Mouse (Mus musculus): ENCODE results near the gene Rpl18. TPM values are rescaled to one million over a fixed set of nuclear protein-coding genes. Genes with fewer than 3 reads are reported as not detected.

Rpl18 gene
- polyA plus RNA-seq, 1 experiment from 2014 or later = 1,450 TPM

DNA sequence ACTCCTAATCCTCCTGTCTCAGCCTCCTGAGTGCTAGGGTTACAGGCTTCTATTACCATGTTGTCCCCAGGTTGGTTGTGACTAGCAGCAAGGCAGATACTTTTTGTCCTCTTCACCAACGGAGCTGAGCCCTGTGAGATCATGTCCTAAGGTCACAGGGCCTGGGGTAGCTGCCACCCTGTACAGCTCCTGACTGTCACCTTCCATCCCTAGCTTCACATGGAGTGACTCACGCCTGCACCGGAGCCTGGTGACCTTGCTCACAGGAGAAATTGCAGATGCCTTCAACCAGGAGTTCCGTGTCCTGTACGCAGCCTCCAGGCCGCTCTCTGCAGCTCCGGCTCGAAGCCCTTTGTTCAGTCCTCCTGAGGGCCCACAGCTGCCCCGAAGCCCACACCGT lies 11.2 kb downstream of the Rpl18 start:
- Histone ChIP-seq H3K36me3 (ENCODE audit: control insufficient read depth, insufficient read depth, low read length) (peaks cover 55% of the 10 kb centered on the region), H3K9ac (ENCODE audit: low read length) (no peak overlapping the region), H3K27ac (ENCODE audit: low read depth) (no peak overlapping the region)

GRCm38 (mm10) chr7:45727625-45728024 lies 12.4 kb downstream of the Rpl18 start:
- H3K27me3 ChIP-seq (replicated peaks; ENCODE audit: control insufficient read depth, insufficient read depth, low read length) = no peaks in the 10 kb centered on the region
- DNase-seq (ENCODE audit: low spot score) (no peak), ATAC-seq (replicated peaks; ENCODE audit: low FRiP score, low TSS enrichment, low read depth) (peak; percentile 21; the same call in 1 of the 2 replicates)
- peak overlapping the region; percentile 13; the same call in 1 of the 2 replicates for H3K4me2 ChIP-seq (ENCODE audit: low read length)
- WGBS = 47% methylated on average over 3 of the region's 3 CpGs
- no peak overlapping the region for H3K9ac ChIP-seq (ENCODE audit: low read length)
- H3K4me1 ChIP-seq (replicated peaks; ENCODE audit: control insufficient read depth, insufficient read depth, low read length) = peaks cover 12% of the 10 kb centered on the region
- H3K9me3 ChIP-seq (ENCODE audit: control insufficient read depth, low read length) = no peaks in the 10 kb centered on the region
- no peak overlapping the region for H3K4me3 ChIP-seq (ENCODE audit: low read depth, low read length)
- H3K27ac ChIP-seq (ENCODE audit: low read depth) = peak overlapping the region; percentile 64
- H3K36me3 ChIP-seq (ENCODE audit: control insufficient read depth, insufficient read depth, low read length) = peaks cover 43% of the 10 kb centered on the region

More for the DNA sequence above, 11.2 kb downstream of the Rpl18 start:
- ATAC-seq (replicated peaks; ENCODE audit: low FRiP score, low TSS enrichment, low read depth) (no peak), DNase-seq (ENCODE audit: low spot score) (no peak)
- Histone ChIP-seq H3K9me3 (ENCODE audit: control insufficient read depth, low read length) (no peaks in the 10 kb centered on the region), H3K4me3 (ENCODE audit: low read depth, low read length) (no peak overlapping the region), H3K4me2 (ENCODE audit: low read length) (no peak overlapping the region), H3K4me1 (replicated peaks; ENCODE audit: control insufficient read depth, insufficient read depth, low read length) (peaks cover 12% of the 10 kb centered on the region), H3K27me3 (replicated peaks; ENCODE audit: control insufficient read depth, insufficient read depth, low read length) (no peaks in the 10 kb centered on the region)
- WGBS = 94% methylated on average over 10 of the region's 10 CpGs

DNA sequence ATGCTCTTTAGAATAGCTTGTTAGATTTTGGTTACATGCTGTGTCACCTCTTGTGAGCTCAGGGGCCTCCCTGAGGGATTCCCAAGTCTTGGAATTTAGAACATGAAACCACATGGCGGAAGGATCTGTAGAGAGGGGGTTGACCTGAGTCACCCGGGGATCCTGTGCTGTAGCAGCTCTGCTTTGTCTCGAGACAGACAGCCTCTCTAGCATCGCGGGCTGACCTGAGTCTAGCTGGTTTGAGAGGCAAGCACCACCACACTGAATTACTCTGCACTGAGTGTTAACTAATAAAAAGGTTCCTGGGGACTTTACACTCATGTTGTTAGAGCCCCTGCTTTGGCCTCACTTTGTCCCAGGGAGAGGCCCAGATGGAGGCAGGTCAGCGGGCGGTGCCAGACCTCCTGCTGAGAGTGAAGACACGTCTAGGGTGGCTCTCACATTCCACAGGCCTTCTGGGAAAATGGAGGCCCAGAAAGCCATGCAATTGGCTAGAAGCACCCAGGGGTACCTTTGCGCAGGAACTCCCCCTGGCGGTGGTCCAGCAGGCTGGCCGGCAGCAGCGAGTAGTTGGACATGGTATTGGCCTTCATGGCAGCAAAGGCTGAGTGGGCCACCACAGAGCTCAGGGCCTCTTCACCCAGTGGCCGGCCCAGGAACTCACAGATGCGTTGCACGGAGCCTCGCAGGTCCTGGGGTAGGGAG lies 15.6 kb downstream of the Rpl18 start:
- WGBS = 16% methylated on average over 16 of the region's 16 CpGs

DNA sequence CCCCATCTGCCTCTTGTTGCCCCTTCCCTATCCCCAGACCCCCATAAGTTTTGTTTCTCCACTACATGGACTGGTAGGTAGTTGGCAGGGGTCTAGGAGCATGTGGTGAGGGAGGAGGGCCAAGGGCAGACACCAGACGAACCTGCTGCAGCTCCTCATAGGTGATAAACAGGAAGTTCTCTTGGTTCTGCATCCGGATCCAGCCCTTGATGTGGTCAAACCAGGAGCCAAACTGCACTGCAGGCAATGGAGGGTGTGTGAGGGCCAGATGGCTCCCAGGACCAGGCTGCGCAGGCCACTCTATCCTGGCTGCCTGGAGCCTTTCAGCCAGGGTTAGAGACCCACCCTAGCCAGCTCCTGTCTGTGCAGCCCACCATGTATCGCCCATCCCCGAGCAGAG lies 18.2 kb downstream of the Rpl18 start:
- H3K4me1 ChIP-seq (replicated peaks; ENCODE audit: control insufficient read depth, insufficient read depth, low read length) = peaks cover 12% of the 10 kb centered on the region
- no peak overlapping the region for H3K4me3 ChIP-seq (ENCODE audit: low read depth, low read length)
- ATAC-seq (replicated peaks; ENCODE audit: low FRiP score, low TSS enrichment, low read depth) (no peak), DNase-seq (ENCODE audit: low spot score) (no peak)
- WGBS = 72% methylated on average over 5 of the region's 5 CpGs
- peaks cover 5% of the 10 kb centered on the region for H3K36me3 ChIP-seq (ENCODE audit: control insufficient read depth, insufficient read depth, low read length)
- H3K27me3 ChIP-seq (replicated peaks; ENCODE audit: control insufficient read depth, insufficient read depth, low read length) = no peaks in the 10 kb centered on the region
- H3K9me3 ChIP-seq (ENCODE audit: control insufficient read depth, low read length) = no peaks in the 10 kb centered on the region
- no peak overlapping the region for H3K27ac ChIP-seq (ENCODE audit: low read depth)
- H3K9ac ChIP-seq (ENCODE audit: low read length) = no peak overlapping the region
- no peak overlapping the region for H3K4me2 ChIP-seq (ENCODE audit: low read length)

More for the DNA sequence above, 15.6 kb downstream of the Rpl18 start:
- no peak overlapping the region for H3K9ac ChIP-seq (ENCODE audit: low read length)
- 0 out of 2 replicates have a peak, but pooled peaks have one; percentile 12 for ATAC-seq (replicated peaks; ENCODE audit: low FRiP score, low TSS enrichment, low read depth)
- no peaks in the 10 kb centered on the region for H3K27me3 ChIP-seq (replicated peaks; ENCODE audit: control insufficient read depth, insufficient read depth, low read length)
- peaks cover 12% of the 10 kb centered on the region for H3K4me1 ChIP-seq (replicated peaks; ENCODE audit: control insufficient read depth, insufficient read depth, low read length)
- peak; percentile 87 for DNase-seq (ENCODE audit: low spot score)
- peak overlapping the region; percentile 59; the same call in 1 of the 2 replicates for H3K27ac ChIP-seq (ENCODE audit: low read depth)
- H3K4me2 ChIP-seq (ENCODE audit: low read length) = no peak overlapping the region
- peaks cover 10% of the 10 kb centered on the region for H3K36me3 ChIP-seq (ENCODE audit: control insufficient read depth, insufficient read depth, low read length)
- no peak overlapping the region for H3K4me3 ChIP-seq (ENCODE audit: low read depth, low read length)
- H3K9me3 ChIP-seq (ENCODE audit: control insufficient read depth, low read length) = no peaks in the 10 kb centered on the region

- Histone ChIP-seq H3K27me3 (replicated peaks; ENCODE audit: control insufficient read depth, insufficient read depth, low read length) (no peaks in the 10 kb centered on the region), H3K4me3 (ENCODE audit: low read depth, low read length) (no peak overlapping the region), H3K36me3 (ENCODE audit: control insufficient read depth, insufficient read depth, low read length) (no peaks in the 10 kb centered on the region), H3K4me1 (replicated peaks; ENCODE audit: control insufficient read depth, insufficient read depth, low read length) (0 out of 2 replicates have a peak, but pooled peaks cover 4% of the 10 kb centered on the region), H3K27ac (ENCODE audit: low read depth) (no peak overlapping the region), H3K9me3 (ENCODE audit: control insufficient read depth, low read length) (no peaks in the 10 kb centered on the region), H3K9ac (ENCODE audit: low read length) (no peak overlapping the region), H3K4me2 (ENCODE audit: low read length) (no peak overlapping the region)
- WGBS = 8% methylated on average over 9 of the region's 9 CpGs
- peak; percentile 93 for DNase-seq (ENCODE audit: low spot score)
- peak; percentile 74 for ATAC-seq (replicated peaks; ENCODE audit: low FRiP score, low TSS enrichment, low read depth)
These were observed 24.0 kb downstream of the Rpl18 start for GRCm38 (mm10) chr7:45739162-45739763.

DNA sequence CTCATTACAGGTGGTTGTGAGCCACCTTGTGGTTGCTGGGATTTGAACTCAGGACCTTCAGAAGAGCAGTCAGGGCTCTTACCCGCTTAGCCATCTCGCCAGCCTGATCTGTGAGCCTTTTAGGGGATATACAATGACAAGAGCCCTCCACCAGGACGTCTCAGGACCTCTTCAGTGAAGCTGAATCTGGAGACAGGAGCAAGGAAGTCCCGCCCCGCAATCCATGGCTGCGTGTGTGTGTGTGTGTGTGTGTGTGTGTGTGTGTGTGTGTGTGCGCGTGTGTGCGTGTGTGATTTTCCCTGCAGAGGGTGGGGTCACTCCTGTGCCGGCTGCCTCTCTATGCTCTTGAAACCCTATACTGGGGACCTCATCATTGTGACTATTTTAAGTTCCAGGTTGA lies 24.6 kb downstream of the Rpl18 start:
- ATAC-seq (replicated peaks; ENCODE audit: low FRiP score, low TSS enrichment, low read depth) = no peak
- Histone ChIP-seq H3K4me2 (ENCODE audit: low read length) (no peak overlapping the region), H3K36me3 (ENCODE audit: control insufficient read depth, insufficient read depth, low read length) (no peaks in the 10 kb centered on the region), H3K4me3 (ENCODE audit: low read depth, low read length) (no peak overlapping the region), H3K9ac (ENCODE audit: low read length) (no peak overlapping the region), H3K27ac (ENCODE audit: low read depth) (no peak overlapping the region), H3K27me3 (replicated peaks; ENCODE audit: control insufficient read depth, insufficient read depth, low read length) (no peaks in the 10 kb centered on the region), H3K9me3 (ENCODE audit: control insufficient read depth, low read length) (no peaks in the 10 kb centered on the region), H3K4me1 (replicated peaks; ENCODE audit: control insufficient read depth, insufficient read depth, low read length) (0 out of 2 replicates have a peak, but pooled peaks cover 4% of the 10 kb centered on the region)
- WGBS = 73% methylated on average over 10 of the region's 10 CpGs
- DNase-seq (ENCODE audit: low spot score) = no peak

DNA sequence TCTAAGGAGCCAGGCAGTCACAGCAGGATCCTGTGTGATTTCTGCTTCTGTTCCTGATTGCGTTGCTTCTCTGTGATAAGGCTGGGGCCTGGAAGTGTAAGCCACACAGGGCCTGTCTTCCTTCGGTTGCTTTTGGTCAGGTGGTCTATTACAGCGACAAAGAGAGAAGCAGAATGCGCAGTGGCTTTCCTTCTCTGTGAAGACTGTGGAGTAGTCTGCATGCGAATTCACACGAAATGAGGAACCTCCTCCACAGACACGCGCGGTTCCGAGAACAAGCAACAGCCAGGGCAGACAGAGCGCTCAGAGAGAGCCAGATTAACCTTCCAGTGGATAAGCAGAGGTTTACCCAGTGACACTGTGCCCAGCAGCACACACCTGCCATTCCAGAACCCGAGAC lies 26.1 kb downstream of the Rpl18 start:
- Histone ChIP-seq H3K9me3 (ENCODE audit: control insufficient read depth, low read length) (no peaks in the 10 kb centered on the region), H3K36me3 (ENCODE audit: control insufficient read depth, insufficient read depth, low read length) (no peaks in the 10 kb centered on the region), H3K9ac (ENCODE audit: low read length) (no peak overlapping the region), H3K27ac (ENCODE audit: low read depth) (no peak overlapping the region), H3K4me2 (ENCODE audit: low read length) (no peak overlapping the region), H3K4me3 (ENCODE audit: low read depth, low read length) (no peak overlapping the region), H3K27me3 (replicated peaks; ENCODE audit: control insufficient read depth, insufficient read depth, low read length) (no peaks in the 10 kb centered on the region), H3K4me1 (replicated peaks; ENCODE audit: control insufficient read depth, insufficient read depth, low read length) (0 out of 2 replicates have a peak, but pooled peaks cover 4% of the 10 kb centered on the region)
- DNase-seq (ENCODE audit: low spot score) (no peak), ATAC-seq (replicated peaks; ENCODE audit: low FRiP score, low TSS enrichment, low read depth) (no peak)
- 84% methylated on average over 12 of the region's 12 CpGs for WGBS

- H3K36me3 ChIP-seq (ENCODE audit: control insufficient read depth, insufficient read depth, low read length) = no peaks in the 10 kb centered on the region
- no peak overlapping the region for H3K27ac ChIP-seq (ENCODE audit: low read depth)
- 0 out of 2 replicates have a peak, but pooled peaks cover 4% of the 10 kb centered on the region for H3K4me1 ChIP-seq (replicated peaks; ENCODE audit: control insufficient read depth, insufficient read depth, low read length)
- H3K9me3 ChIP-seq (ENCODE audit: control insufficient read depth, low read length) = no peaks in the 10 kb centered on the region
- DNase-seq (ENCODE audit: low spot score) (no peak), ATAC-seq (replicated peaks; ENCODE audit: low FRiP score, low TSS enrichment, low read depth) (no peak; the same call in 1 of the 2 replicates)
- H3K9ac ChIP-seq (ENCODE audit: low read length) = no peak overlapping the region
- H3K4me2 ChIP-seq (ENCODE audit: low read length) = peak overlapping the region; percentile 43
- H3K27me3 ChIP-seq (replicated peaks; ENCODE audit: control insufficient read depth, insufficient read depth, low read length) = no peaks in the 10 kb centered on the region
- 37% methylated on average over 11 of the region's 11 CpGs for WGBS
- peak overlapping the region; percentile 20; the same call in 1 of the 2 replicates for H3K4me3 ChIP-seq (ENCODE audit: low read depth, low read length)
These were observed 26.5 kb downstream of the Rpl18 start for GRCm38 (mm10) chr7:45741777-45742176.
